Mouse (Mus musculus) thymus, adult 2 months (tissue): ENCODE measurements around the gene Ccdc77.

ENCODE experiments used
- CTCF ChIP-seq: fragments of 200-500 bp; IDR thresholded peaks from 2 replicates; pipeline ENCODE4 v1.5.1; 2012; ENCODE audit warnings: mild to moderate bottlenecking, control low read depth, low read length, moderate library complexity, borderline replicate concordance; ENCODE audit not compliant: control insufficient read depth, poor library complexity, insufficient read depth; ENCODE audit errors: extremely low read depth
- POLR2A ChIP-seq: fragments of 200-500 bp; IDR thresholded peaks from 2 replicates; pipeline ENCODE4 v1.6.1; 2012; ENCODE audit warnings: mild to moderate bottlenecking, low read length, control low read depth, moderate library complexity; ENCODE audit not compliant: control insufficient read depth, poor library complexity, insufficient read depth; ENCODE audit errors: extremely low read depth

- no peak for TF ChIP-seq CTCF
- TF ChIP-seq POLR2A, result no peak
Measured at GRCm38 (mm10) chr6:120362124-120362523, 2.0 kb downstream of the Ccdc77 start.
